Mouse (Mus musculus) CD4-positive, CD25-positive, alpha-beta regulatory T cell, adult 2 months (primary cell): ENCODE measurements at regions not wholly inside any gene's neighbourhood (a gene's known extent, or its start where the extent isn't known, plus 50 kb on each side); places are given as distances from the start of the nearest gene placed in this dataset.

Experiments used
- DNase-seq: peaks from one replicate; pipeline ENCODE4 v3.0.0-alpha.2; 2012; ENCODE audit warnings: low read depth, low spot score

DNA sequence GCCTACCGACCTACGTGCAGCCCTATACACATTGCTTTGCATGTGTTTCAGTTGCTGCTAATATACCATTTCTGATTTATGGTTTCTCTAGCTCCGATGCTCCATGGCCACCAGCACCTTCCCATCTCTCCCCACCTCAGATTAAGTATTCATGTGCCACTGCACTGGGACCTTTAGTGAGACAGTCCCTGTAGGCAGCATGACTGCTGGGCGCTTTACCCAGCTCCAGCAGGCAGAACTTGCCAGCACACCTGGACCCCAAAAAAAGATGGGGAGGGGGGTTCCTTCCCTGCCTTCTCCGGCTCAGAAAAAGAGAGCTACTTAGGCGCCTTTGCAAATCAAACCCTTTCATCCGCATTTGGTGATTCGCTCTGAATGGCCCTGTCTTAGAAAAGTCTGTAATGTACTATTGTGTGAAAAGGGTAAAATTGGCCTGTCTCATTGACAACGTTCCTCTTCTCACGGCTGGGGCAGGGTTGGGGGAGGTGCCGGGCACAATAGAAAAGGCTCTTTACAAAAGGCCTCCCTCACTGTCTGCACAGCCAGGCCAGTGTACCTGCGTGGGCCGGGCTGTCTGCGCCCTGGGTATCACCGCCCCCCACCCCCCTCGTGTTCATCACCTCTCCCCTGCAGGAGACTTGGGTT, 89.6 kb upstream of the Id4 start:
- no peak for DNase-seq

DNA sequence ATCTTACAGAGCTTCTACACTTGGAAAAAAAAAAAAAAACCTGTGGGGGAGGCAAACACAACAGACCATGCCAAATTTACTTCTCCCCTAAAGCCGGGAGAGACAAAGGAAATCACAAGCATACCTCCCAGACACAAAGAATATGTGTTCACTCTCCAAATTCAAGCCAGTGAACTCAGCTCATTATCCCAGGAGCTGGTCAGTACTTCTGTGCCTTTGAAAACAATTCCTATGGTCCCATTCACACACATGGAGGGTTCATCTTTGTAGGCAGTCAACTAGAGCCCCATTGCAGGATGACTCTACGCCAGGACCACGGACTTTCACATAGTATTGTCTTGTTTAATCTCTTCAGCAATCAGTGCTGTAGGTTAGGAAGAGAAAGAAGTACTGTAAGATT, 89.0 kb upstream of the Id4 start:
- DNase-seq, result no peak

DNA sequence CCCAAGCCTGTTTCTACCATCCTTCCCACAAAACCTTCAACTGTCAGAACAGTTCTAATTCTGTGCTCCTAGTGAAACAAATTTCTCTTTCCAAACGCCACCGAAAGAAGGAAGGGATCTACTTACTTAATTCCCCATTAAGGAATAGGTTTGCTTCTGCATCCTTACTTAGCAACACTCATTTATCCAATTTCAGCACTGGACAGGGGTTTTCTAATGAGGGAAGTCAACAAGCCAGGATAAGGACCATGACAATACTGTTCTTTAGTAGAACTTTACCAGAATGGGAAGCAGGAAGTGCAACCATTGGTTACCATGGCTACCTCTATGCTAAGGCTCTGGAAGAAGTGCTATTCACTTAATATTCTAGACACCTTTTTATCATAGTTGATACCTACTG, 68.6 kb upstream of the Id4 start:
- no peak for DNase-seq

DNA sequence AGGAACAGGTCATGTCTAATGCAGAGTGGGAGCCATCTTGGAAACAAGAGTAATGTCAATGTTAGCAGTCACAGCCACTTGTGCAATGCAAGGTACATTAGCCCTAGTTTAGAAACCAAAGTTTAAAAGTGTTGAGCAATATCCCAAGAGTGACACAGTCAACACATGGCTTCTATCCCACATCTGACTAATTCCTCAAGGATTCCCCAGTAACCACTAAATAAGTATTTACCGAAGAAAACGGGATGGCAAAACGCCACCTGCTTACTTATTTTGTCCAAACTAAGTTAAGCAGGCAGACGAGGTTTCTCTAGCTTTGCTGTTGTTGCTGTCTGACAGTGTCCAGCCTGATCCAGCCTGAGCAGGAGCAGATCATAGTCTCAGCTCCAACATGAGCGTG, 67.1 kb upstream of the Id4 start:
- DNase-seq, result no peak

DNA sequence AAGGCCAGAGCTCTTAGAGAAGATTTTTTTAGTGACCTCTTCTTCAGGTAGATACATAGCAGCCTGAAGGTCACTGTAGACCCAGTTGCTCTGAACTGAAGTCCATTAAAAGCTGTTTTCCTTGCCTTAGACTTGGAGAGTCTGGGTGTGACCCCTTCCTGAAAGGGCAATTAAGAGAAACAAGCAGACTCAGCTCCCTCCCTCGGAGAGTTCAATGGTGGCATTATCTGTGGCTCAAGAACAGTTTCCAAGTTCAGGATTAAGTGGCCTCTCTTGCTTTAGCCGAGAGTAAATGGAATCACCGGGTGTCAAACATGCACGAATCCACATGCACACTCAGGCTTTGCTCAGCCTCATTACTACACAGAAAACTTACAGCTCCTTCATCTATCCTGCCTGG, 53.2 kb upstream of the Id4 start:
- no peak for DNase-seq
